Mouse (Mus musculus) MN1 (cell line): Measurements from ENCODE around the gene Gstm3.
A peak's percentile ranks its signal among the peaks of the same experiment; 100 is the strongest.
"Not testable (repeated sequence)": the region's sequence is repeated elsewhere in the genome, so short reads cannot be mapped to it uniquely, and the experiment has no call there.

Experiments used
- DNase-seq: peaks from one replicate; pipeline ENCODE4 v3.0.0-alpha.2; 2016; ENCODE audit warnings: low spot score

Gene Gstm3

DNA sequence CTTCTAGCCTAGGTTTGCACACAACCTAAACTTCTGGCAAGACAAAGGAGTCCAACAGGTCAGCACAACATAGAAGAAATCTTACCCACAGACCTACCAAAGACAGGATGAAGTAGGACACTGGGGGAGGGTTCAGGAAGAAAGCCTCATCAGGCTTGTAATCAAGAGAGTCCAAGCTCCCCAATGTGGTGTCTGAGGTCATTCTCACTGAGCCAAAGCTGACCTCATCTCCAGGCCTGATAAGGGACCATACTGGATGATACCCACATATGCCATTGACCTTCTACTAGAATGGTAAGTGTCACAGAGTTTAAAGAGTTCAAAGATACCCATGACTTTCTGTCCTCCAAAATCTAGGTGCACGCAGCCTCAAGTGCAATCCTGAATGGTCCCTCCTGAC, 5.2 kb upstream of the Gstm3 start:
- DNase-seq: no peak

- DNase-seq: no peak
These were observed 3.0 kb upstream of the Gstm3 start for GRCm38 (mm10) chr3:107972070-107972469.

GRCm38 (mm10) chr3:107971101-107971500, 2.0 kb upstream of the Gstm3 start:
- not testable (repeated sequence) for DNase-seq

DNA sequence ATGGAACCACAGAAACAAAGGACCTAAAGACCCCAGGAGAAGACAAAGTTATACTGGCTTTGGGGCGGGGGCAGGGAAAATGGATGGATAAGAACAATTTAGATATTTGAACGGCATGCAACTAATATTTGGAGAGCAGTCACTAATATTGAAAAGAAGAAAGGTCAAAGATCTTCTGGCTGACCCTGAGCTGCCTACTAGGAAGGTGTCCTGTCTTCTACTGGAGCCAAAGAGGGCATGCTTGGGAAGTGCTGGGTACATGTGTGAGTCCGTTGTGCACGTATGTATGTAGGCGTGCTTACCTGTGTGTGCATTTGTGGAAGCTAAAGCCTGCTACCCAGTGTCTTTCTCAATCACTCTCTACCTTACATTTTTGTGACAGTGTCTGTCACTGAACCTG, 2.5 kb downstream of the Gstm3 start:
- no peak for DNase-seq

DNA sequence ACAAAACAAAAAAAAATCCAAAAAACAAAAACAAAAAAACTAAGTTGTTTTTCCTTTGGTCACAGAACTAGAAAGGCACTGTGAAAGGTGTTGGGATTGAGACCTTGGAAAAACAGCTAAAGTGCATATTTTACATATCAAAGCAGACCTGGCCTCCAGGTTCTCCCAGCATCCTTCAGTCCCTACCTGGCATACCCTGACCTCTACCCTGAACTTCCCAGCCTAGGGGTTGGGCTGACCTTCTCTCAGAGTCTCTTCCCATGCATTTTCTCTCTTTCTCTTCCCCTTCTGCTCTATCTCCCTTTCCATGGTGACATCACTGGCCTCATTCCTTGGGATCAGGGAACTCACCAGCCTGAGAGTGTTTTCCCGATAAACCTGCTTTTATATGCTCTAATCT, 3.5 kb downstream of the Gstm3 start:
- DNase-seq: no peak

- peak; percentile 33 for DNase-seq
These were observed 4.3 kb downstream of the Gstm3 start for GRCm38 (mm10) chr3:107964656-107965308.

- no peak for DNase-seq
These were observed 5.1 kb downstream of the Gstm3 start for GRCm38 (mm10) chr3:107964026-107964425.

DNA sequence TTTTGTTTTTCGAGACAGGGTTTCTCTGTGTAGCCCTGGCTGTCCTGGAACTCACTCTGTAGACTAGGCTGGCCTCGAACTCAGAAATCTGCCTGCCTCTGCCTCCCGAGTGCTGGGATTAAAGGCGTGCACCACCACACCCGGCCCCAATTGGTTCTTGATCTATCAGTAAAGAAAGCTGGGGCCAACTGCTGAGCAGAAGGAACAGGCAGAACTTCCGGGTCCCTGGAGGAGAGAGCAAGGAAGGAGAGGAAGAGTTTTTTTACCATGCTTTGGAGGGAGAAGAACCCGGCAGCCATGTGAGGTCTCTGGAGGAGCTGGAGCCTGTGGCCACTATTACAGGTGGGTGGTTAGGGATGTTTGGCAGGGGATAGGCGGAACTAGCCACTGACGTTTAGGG, 13.8 kb downstream of the Gstm3 start:
- not testable (repeated sequence) for DNase-seq

DNA sequence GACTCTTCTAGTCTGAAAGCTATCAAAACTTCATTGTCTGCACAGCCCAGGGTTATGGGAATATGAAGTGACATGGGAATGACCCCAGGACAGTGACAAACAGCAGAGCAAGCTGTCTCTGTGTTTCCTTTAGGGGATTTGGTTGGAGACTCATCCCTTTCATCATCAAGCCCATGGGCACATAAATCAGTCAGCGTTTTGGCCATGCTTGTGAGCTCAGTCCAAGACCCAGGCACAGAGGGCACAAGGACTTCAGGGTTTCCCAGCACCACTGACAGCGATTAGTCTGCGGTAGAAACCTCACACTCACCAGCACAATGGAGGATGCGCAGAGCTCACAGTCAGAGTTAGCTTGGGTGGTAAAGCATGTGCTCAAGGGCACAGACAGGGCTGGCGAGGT, 15.2 kb downstream of the Gstm3 start:
- peak; percentile 54 for DNase-seq

GRCm38 (mm10) chr3:107953328-107953755, 15.7 kb downstream of the Gstm3 start:
- DNase-seq: peak; percentile 86

GRCm38 (mm10) chr3:107950531-107950930, 18.6 kb downstream of the Gstm3 start:
- no peak for DNase-seq

DNA sequence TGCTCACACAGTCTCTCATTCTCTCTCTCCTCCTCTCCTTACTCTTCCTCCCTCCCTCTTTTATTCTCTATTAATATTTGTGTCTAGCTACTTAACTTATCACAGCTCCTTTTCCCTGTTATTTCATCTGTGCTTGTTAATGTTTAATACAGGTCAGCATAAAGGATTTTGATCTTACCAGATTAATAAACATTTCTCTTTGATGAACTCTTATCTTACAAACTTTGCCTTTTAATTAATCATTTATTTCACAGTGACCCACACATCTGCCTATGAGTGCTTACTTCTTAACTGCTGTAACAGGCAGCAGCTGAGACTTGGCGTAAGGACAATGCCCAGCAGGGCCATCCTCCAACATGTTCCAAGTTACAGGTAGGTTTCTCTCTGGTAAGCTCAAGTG, 19.6 kb downstream of the Gstm3 start:
- DNase-seq: not testable (repeated sequence)

- DNase-seq: no peak
These were observed 23.4 kb downstream of the Gstm3 start for GRCm38 (mm10) chr3:107945729-107946128.

- DNase-seq: no peak
These were observed 25.7 kb downstream of the Gstm3 start, which contains the start of gene Gstm6 for GRCm38 (mm10) chr3:107943239-107943990. Gstm6 (minus strand) TSS chr3:107943749.

GRCm38 (mm10) chr3:107941261-107941660, 27.8 kb downstream of the Gstm3 start:
- DNase-seq: peak; percentile 24

- peak; percentile 17 for DNase-seq
These were observed 28.6 kb downstream of the Gstm3 start for GRCm38 (mm10) chr3:107940524-107940923.

DNA sequence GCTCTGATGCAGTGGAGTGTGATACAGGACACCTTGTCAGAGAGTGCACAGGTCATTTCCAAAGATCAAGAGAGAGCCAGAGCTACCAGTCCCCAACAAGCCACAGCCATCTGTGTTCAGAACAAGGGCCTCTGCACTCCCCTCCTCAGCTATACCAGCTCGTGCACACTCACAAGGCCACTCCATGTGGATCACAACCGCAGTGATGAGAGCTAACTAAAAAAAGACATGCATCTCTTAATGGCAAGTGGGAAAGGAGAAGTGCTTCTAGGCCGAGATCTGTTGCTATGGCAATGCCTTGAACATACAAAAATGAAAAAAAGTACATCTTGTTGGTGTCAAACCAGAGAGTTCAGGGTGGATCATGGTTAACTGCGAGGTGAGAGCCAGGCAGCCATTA, 29.3 kb downstream of the Gstm3 start:
- no peak for DNase-seq

DNA sequence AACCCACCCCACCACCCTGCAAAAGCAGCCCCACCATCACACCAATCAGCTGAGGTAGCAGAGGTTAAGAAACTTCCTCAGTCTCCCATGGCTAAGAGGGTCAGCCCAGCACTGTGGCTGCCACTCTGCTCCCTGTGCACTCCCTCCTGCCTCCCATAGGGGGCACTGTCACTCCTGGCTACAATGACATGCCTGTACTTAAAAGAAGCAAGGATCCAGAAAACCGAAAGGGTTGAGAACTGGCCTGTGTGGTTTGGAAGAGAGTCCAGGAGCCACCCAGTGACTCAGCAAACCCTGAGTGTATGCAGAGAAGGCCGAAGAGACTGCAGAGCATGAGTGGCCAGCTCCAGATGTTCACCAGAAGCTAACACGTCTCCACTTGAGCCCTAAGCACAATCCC, 29.7 kb downstream of the Gstm3 start:
- DNase-seq: peak; percentile 64

- DNase-seq: no peak
These were observed 33.2 kb downstream of the Gstm3 start for GRCm38 (mm10) chr3:107935888-107936287.

GRCm38 (mm10) chr3:107935268-107935667, 33.8 kb downstream of the Gstm3 start:
- no peak for DNase-seq

DNA sequence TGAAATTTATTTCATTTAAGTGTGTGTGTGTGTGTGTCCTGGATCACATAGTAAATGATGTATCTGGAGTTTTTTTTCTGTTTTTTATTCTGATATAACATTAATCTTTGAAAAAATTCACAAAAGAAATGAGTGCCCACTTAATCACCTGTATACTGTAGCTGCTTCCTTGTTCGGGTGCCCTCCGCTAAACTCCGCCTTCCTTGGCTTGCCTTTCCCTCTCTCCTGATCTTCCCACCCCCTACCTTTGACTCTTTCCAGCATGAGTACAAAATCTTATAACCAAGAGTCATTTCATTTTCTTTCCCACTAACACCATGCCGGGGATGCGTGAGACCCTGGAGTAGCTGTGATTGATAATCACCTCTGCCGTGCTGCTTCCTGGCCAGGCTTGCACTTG, 37.0 kb downstream of the Gstm3 start:
- peak; percentile 8 for DNase-seq

GRCm38 (mm10) chr3:107931670-107932069, 37.4 kb downstream of the Gstm3 start, which contains the start of gene Gstm7:
Gstm7 (minus strand) TSS chr3:107931817.
- peak; percentile 97 for DNase-seq

DNA sequence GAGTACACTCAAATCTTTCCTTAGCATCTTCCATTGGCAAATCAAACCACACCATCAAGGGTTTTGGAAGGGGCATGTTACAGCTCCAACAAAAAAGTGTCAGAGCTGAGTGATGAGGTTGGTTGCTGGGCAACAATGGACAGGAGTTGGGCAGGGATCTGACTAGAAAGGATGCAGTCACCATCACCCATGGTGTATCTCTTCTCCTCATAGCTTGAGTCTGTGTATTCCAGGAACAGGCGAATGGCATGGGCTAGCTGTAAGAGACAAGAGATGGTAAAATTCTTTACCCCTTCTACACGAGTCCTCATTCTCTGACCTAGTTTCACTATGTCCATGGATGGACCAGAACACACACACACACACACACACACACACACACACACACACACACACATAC, 37.9 kb downstream of the Gstm3 start:
- peak; percentile 21 for DNase-seq
